Mouse (Mus musculus) right cerebral cortex, adult 2 months (tissue): ENCODE results near the gene Sugt1.

Experiments
- DNase-seq, 2 experiments: peaks; one replicate each; pipeline ENCODE4 v3.0.0; 2021 to 2022; ENCODE audit warnings: low spot score in 2 of 2

Gene Sugt1

GRCm38 (mm10) chr14:79677108-79677753, 89.7 kb downstream of the Sugt1 start:
- no peak for DNase-seq

- no peak for DNase-seq
Observed at GRCm38 (mm10) chr14:79677891-79678687, 90.6 kb downstream of the Sugt1 start.

- no peak for DNase-seq
Observed at GRCm38 (mm10) chr14:79680652-79681051, 93.2 kb downstream of the Sugt1 start.
